9 mouse cellular contexts compared by ENCODE assay signal in genomic region chr11:76148055-76149008, GRCm38 (mm10). TPM values are rescaled to one million over a fixed set of nuclear protein-coding genes. Genes with fewer than 3 reads are reported as not detected.
DNase-seq lines count a peak whose midpoint lies in the region; ATAC-seq lines count a peak whose summit lies in the region.
"Had no signal": no experiment of that assay in that cellular context is flagged by ENCODE, and none has a peak within 500 bp of the region (broad histone marks: within the 10 kb centered on the region; RNA-seq: fewer than 3 reads in every experiment).

No protein-coding gene starts in this region.

- H3K4me1 ChIP-seq in embryonic facial prominence, embryonic 12.5 days = peaks cover 15% of the 10 kb centered on the region; the same call in 1 of the 2 replicates
- peaks cover 13% of the 10 kb centered on the region for H3K4me1 ChIP-seq in embryonic facial prominence, embryonic 10.5 days
- H3K4me1 ChIP-seq in limb, embryonic 15.5 days = peaks cover 24% of the 10 kb centered on the region

- H3K4me3 ChIP-seq in embryonic facial prominence, embryonic 12.5 days = no peak overlapping the region
- H3K4me3 ChIP-seq in embryonic facial prominence, embryonic 10.5 days = no peak overlapping the region
- H3K4me3 ChIP-seq in limb, embryonic 15.5 days = no peak overlapping the region

- H3K27ac ChIP-seq in embryonic facial prominence, embryonic 12.5 days = peak overlapping the region; percentile 75
- H3K27ac ChIP-seq in embryonic facial prominence, embryonic 10.5 days (replicated peaks) = no peak overlapping the region
- peak overlapping the region; percentile 77 for H3K27ac ChIP-seq in limb, embryonic 15.5 days

- 69% methylated on average over 8 of the region's 8 CpGs for WGBS in embryonic facial prominence, embryonic 12.5 days
- WGBS in embryonic facial prominence, embryonic 10.5 days = 82% methylated on average over 8 of the region's 8 CpGs
- 50% methylated on average over 8 of the region's 8 CpGs for WGBS in limb, embryonic 15.5 days

- no peaks in the 10 kb centered on the region for H3K9me3 ChIP-seq in embryonic facial prominence, embryonic 12.5 days
- H3K9me3 ChIP-seq in embryonic facial prominence, embryonic 10.5 days = no peaks in the 10 kb centered on the region
- H3K9me3 ChIP-seq in limb, embryonic 15.5 days = no peaks in the 10 kb centered on the region

- 0 out of 2 replicates have a peak, but pooled peaks cover 5% of the 10 kb centered on the region for H3K36me3 ChIP-seq in embryonic facial prominence, embryonic 12.5 days
- peaks cover 12% of the 10 kb centered on the region; the same call in 1 of the 2 replicates for H3K36me3 ChIP-seq in embryonic facial prominence, embryonic 10.5 days (replicated peaks)
- peaks cover 9% of the 10 kb centered on the region; the same call in 1 of the 2 replicates for H3K36me3 ChIP-seq in limb, embryonic 15.5 days

- H3K9ac ChIP-seq in embryonic facial prominence, embryonic 12.5 days = no peak overlapping the region
- H3K9ac ChIP-seq in limb, embryonic 15.5 days = no peak overlapping the region

- no peak for ATAC-seq in embryonic facial prominence, embryonic 12.5 days (ENCODE audit: insufficient number of reproducible peaks, insufficient read depth, low FRiP score, low TSS enrichment)
- ATAC-seq in limb, embryonic 15.5 days (ENCODE audit: insufficient number of reproducible peaks, low FRiP score, low TSS enrichment, low read depth) = no peak
- ATAC-seq in activated CD4-positive, CD25-positive, alpha-beta regulatory T cell, adult 4 months = no peak

- no peaks in the 10 kb centered on the region for H3K27me3 ChIP-seq in embryonic facial prominence, embryonic 12.5 days
- no peaks in the 10 kb centered on the region for H3K27me3 ChIP-seq in embryonic facial prominence, embryonic 10.5 days (replicated peaks; ENCODE audit: low read depth, poor library complexity, severe bottlenecking)
- no peaks in the 10 kb centered on the region for H3K27me3 ChIP-seq in limb, embryonic 15.5 days

- no peak for DNase-seq in embryonic facial prominence, embryonic 10.5 days (ENCODE audit: low spot score)
- DNase-seq in layer of hippocampus, adult 9-11 months = peak; percentile 36
- DNase-seq in layer of hippocampus, postnatal 25 days (ENCODE audit: extremely low spot score in 1 of 2, low spot score in 1 of 2) = no peak
- DNase-seq in brain, adult 2 months (ENCODE audit: low read depth, low spot score) = peak; percentile 83
- DNase-seq in adrenal gland, postnatal 25 days = no peak
- DNase-seq: embryo, embryonic 11 days had no signal

- no peak overlapping the region for H3K4me2 ChIP-seq in embryonic facial prominence, embryonic 12.5 days (replicated peaks)
- H3K4me2 ChIP-seq in limb, embryonic 15.5 days = no peak overlapping the region

RNA-seq across cellular contexts. Expression of gene Vps53, which starts 31.1 kb away (rescaled TPM):
- 44.1 and 45.9 TPM in 2 replicates for polyA plus RNA-seq in embryonic facial prominence, embryonic 12.5 days (2016; fragmentation: Nextera tagmentation; extraction: Ambion mirVana)
- 37.5 and 39.8 TPM in 2 replicates for polyA plus RNA-seq in embryonic facial prominence, embryonic 10.5 days (2016; fragmentation: Nextera tagmentation; extraction: Ambion mirVana)
- total RNA-seq in layer of hippocampus, postnatal 25 days (2021) = 10 to 100 TPM; 90.3 to 94.4 TPM
- polyA plus RNA-seq in limb, embryonic 15.5 days (2015; fragmentation: Nextera tagmentation; extraction: Ambion mirVana) = 43.5 and 44.3 TPM in 2 replicates
- 43.1 and 55.1 TPM in 2 replicates for total RNA-seq in adrenal gland, postnatal 25 days (2021)
- 10 to 100 TPM; 44.5 to 55.8 TPM for polyA plus RNA-seq in activated CD4-positive, CD25-positive, alpha-beta regulatory T cell, adult 4 months (2017; shearing (Covaris generic))

RNA-seq across cellular contexts. Expression of gene Fam57a, which starts 31.1 kb away (rescaled TPM):
- 26.8 and 27.5 TPM in 2 replicates for polyA plus RNA-seq in embryonic facial prominence, embryonic 12.5 days (2016; fragmentation: Nextera tagmentation; extraction: Ambion mirVana)
- polyA plus RNA-seq in embryonic facial prominence, embryonic 10.5 days (2016; fragmentation: Nextera tagmentation; extraction: Ambion mirVana) = 35.0 and 35.1 TPM in 2 replicates
- 10 to 100 TPM; 18.6 to 22.0 TPM for total RNA-seq in layer of hippocampus, postnatal 25 days (2021)
- polyA plus RNA-seq in limb, embryonic 15.5 days (2015; fragmentation: Nextera tagmentation; extraction: Ambion mirVana) = 98.1 and 106 TPM in 2 replicates
- 6.8 and 9.2 TPM in 2 replicates for total RNA-seq in adrenal gland, postnatal 25 days (2021)
- polyA plus RNA-seq in activated CD4-positive, CD25-positive, alpha-beta regulatory T cell, adult 4 months (2017; shearing (Covaris generic)) = 1 to 10 TPM; 4.1 to 4.9 TPM

Comparison
In these comparisons a context has a peak if more than half of its experiments do, and no peak if none do; other contexts are left out.
1. DNase-seq: peak in layer of hippocampus, adult 9-11 months (single experiment) and brain, adult 2 months (single experiment); none in embryonic facial prominence, embryonic 10.5 days (single experiment), layer of hippocampus, postnatal 25 days (0 of 2) and adrenal gland, postnatal 25 days (single experiment).